Mouse (Mus musculus) layer of hippocampus, adult 8-10 months (tissue): ENCODE measurements around the gene Gm11555. TPM values are rescaled to one million over a fixed set of nuclear protein-coding genes. Genes with fewer than 3 reads are reported as not detected.
"Not testable (repeated sequence)": the region's sequence is repeated elsewhere in the genome, so short reads cannot be mapped to it uniquely, and the experiment has no call there.

Source experiments
- DNase-seq, 2 experiments: peaks; one replicate each; pipeline ENCODE4 v3.0.0; 2022; ENCODE audit warnings: low spot score in 2 of 2
- total RNA-seq, 4 experiments: library from RNA; stranded (reverse); gene quantifications; 2 replicates each; pipeline ENCODE4 v1.2.4; 2022

Gene Gm11555
- not detected for total RNA-seq

GRCm38 (mm10) chr11:99650136-99650535 lies at the start of gene Gm11555:
TSS of gene Gm11555 (minus strand) at chr11:99650236.
- DNase-seq = no peak

- DNase-seq = no peak
Observed at GRCm38 (mm10) chr11:99690463-99690862, 40.4 kb upstream of the Gm11555 start, which contains the start of gene Gm14190. TSS of gene Gm14190 (minus strand) at chr11:99690740.

GRCm38 (mm10) chr11:99685235-99685634 lies 35.2 kb upstream of the Gm11555 start:
- DNase-seq = not testable (repeated sequence)

GRCm38 (mm10) chr11:99683481-99683880 lies 33.4 kb upstream of the Gm11555 start:
- DNase-seq = no peak

- no peak for DNase-seq
Observed at GRCm38 (mm10) chr11:99665860-99666259, 15.8 kb upstream of the Gm11555 start, which contains the start of gene Krtap4-6. TSS of gene Krtap4-6 (minus strand) at chr11:99665960.

- no peak for DNase-seq
Observed at GRCm38 (mm10) chr11:99662802-99663201, 12.8 kb upstream of the Gm11555 start.

- no peak for DNase-seq
Observed at GRCm38 (mm10) chr11:99659256-99659655, 9.2 kb upstream of the Gm11555 start.

- not testable (repeated sequence) for DNase-seq
Observed at GRCm38 (mm10) chr11:99658467-99659010, 8.5 kb upstream of the Gm11555 start, which contains the start of gene Gm11563. TSS of gene Gm11563 (minus strand) at chr11:99658960.

GRCm38 (mm10) chr11:99657051-99657450 lies 7.0 kb upstream of the Gm11555 start:
- no peak for DNase-seq

GRCm38 (mm10) chr11:99646444-99646843 lies 3.6 kb downstream of the Gm11555 start:
- peak in 1 of 2 experiments; percentile 4 for DNase-seq

GRCm38 (mm10) chr11:99644351-99644750 lies 5.7 kb downstream of the Gm11555 start:
- no peak for DNase-seq

GRCm38 (mm10) chr11:99643635-99644139 lies 6.3 kb downstream of the Gm11555 start, which contains the start of gene Krtap4-7:
TSS of gene Krtap4-7 (minus strand) at chr11:99644089.
- not testable (repeated sequence) for DNase-seq

GRCm38 (mm10) chr11:99640926-99641325 lies 9.1 kb downstream of the Gm11555 start:
- DNase-seq = no peak

GRCm38 (mm10) chr11:99637086-99637485 lies 12.9 kb downstream of the Gm11555 start:
- DNase-seq = no peak

GRCm38 (mm10) chr11:99634653-99635134 lies 15.3 kb downstream of the Gm11555 start, which contains the start of gene Krtap4-2:
TSS of gene Krtap4-2 (minus strand) at chr11:99635084.
- DNase-seq = no peak

GRCm38 (mm10) chr11:99633293-99633692 lies 16.7 kb downstream of the Gm11555 start:
- no peak for DNase-seq

GRCm38 (mm10) chr11:99630890-99631289 lies 19.1 kb downstream of the Gm11555 start:
- no peak for DNase-seq

- DNase-seq = no peak
Observed at GRCm38 (mm10) chr11:99628138-99628537, 21.9 kb downstream of the Gm11555 start, which contains the start of gene Krtap4-1. TSS of gene Krtap4-1 (minus strand) at chr11:99628238.

- no peak for DNase-seq
Observed at GRCm38 (mm10) chr11:99620335-99620734, 29.7 kb downstream of the Gm11555 start, which contains the start of gene Gm11562. TSS of gene Gm11562 (minus strand) at chr11:99620435.

GRCm38 (mm10) chr11:99614796-99615363 lies 35.2 kb downstream of the Gm11555 start, which contains the start of gene Krtap2-4:
TSS of gene Krtap2-4 (minus strand) at chr11:99614846.
- DNase-seq = no peak

- not testable (repeated sequence) for DNase-seq
Observed at GRCm38 (mm10) chr11:99610089-99610488, 39.9 kb downstream of the Gm11555 start, which contains the start of gene Gm11937. TSS of gene Gm11937 (minus strand) at chr11:99610189.

- peak; percentile 48 to 50 for DNase-seq
Observed at GRCm38 (mm10) chr11:99609126-99609525, 40.9 kb downstream of the Gm11555 start.
